Mouse (Mus musculus): ENCODE data around the gene Tpm3-rs7. TPM values are rescaled to one million over a fixed set of nuclear protein-coding genes. Genes with fewer than 3 reads are reported as not detected.
"Not testable (repeated sequence)": the region's sequence is repeated elsewhere in the genome, so short reads cannot be mapped to it uniquely, and the experiment has no call there.

Tpm3-rs7 gene
- total RNA-seq (2021) = 10 to 100 TPM; 40.4 to 43.6 TPM

DNA sequence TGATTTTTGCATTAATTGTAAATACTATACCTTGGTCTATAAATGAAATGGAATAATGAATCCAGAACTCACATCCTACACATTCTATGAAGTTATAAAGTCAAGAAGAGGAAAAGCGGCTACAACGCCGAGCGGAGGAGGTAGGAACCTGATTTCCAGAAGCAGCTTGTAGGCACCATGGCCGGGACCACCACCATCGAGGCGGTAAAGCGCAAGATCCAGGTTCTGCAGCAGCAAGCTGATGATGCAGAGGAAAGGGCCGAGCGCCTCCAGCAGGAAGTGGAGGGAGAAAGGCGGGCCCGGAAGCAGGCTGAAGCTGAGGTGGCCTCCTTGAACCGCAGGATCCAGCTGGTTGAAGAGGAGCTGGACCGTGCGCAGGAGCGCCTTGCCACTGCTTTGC, at the start of gene Tpm3-rs7:
TSS of gene Tpm3-rs7 (plus strand) at position 110 of the 400 bp plus-strand sequence.
- intact Hi-C loops (cut with DNase I); DNase-seq (ENCODE audit: low spot score in 2 of 2): not testable (repeated sequence)

DNA sequence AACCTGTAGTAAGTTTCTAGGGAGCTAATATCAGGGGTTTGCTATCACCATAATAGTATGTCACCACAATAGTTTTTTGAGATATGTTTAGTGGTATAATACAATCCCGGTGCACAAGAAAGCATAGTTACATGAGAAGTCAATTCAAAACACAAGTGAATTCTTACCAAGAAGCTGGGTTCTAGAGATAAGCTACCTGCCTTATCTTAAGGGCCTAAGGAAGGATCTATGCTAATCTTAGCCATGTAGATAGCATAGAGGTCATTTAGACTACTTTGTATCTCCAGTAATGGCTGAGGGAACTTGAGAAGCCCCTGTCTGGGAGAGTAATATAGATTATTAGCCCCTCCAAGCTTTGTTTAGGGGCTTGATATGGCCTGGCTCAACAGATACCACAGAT, 2.6 kb downstream of the Tpm3-rs7 start:
- intact Hi-C loops (cut with DNase I) = no loop called here
- DNase-seq (ENCODE audit: low spot score in 2 of 2) = no peak

DNA sequence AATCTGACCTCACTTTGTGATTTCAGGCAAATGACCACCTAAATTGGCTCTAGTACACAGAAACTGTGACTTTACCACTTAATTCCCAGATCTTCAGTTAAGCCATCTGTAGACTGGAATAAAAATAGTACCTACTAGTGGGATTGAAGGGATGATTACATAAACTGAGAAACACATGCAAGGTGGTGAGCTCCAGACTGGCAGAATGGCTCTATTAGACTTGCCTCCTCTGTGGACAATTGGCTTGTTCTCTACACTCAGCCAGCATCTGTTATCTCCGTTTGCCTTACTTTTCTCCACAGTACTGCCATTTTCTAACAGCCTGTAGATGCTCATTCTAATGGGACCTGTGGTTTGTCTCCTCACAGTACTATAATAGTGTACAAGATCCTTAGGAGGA, 49.0 kb downstream of the Tpm3-rs7 start:
- DNase-seq (ENCODE audit: low spot score in 2 of 2) = no peak
- intact Hi-C loops (cut with DNase I) = no loop called here

Data from left cerebral cortex, postnatal 36 days (tissue).